Mouse (Mus musculus) hindbrain, postnatal 0 days (tissue): Measurements from ENCODE around the gene Psmd14. TPM values are rescaled to one million over a fixed set of nuclear protein-coding genes. Genes with fewer than 3 reads are reported as not detected.

ENCODE experiments used
- ATAC-seq: fragments of 200-750 bp; cut with Nextera tagmentation; 2 replicates; pipeline ENCODE4 v1.8.0; 2017; ENCODE audit warnings: mild to moderate bottlenecking, moderate TSS enrichment, moderate library complexity
- DNase-seq: peaks from one replicate; pipeline ENCODE4 v3.0.0-alpha.2; 2015; ENCODE audit warnings: low spot score
- H3K27ac ChIP-seq: fragments of 300-500 bp; sonication (generic); 2 replicates; pipeline ENCODE4 v1.5.1; 2014; ENCODE audit warnings: mild to moderate bottlenecking
- H3K27me3 ChIP-seq: fragments of 300-500 bp; sonication (generic); 2 replicates; pipeline ENCODE4 v1.6.1; 2014; ENCODE audit warnings: low read length, mixed read lengths; ENCODE audit not compliant: insufficient read depth
- H3K36me3 ChIP-seq: fragments of 300-500 bp; sonication (generic); 2 replicates; pipeline ENCODE4 v1.6.1; 2014; ENCODE audit warnings: low read length, mixed read lengths; ENCODE audit not compliant: insufficient read depth
- H3K4me1 ChIP-seq: fragments of 300-500 bp; sonication (generic); 2 replicates; pipeline ENCODE4 v1.6.1; 2014; ENCODE audit warnings: antibody characterized with exemption, low read length, mixed read lengths; ENCODE audit not compliant: insufficient read depth
- H3K4me2 ChIP-seq: fragments of 300-500 bp; sonication (generic); 2 replicates; pipeline ENCODE4 v1.6.1; 2014; ENCODE audit warnings: low read depth, mild to moderate bottlenecking, low read length, moderate library complexity, mixed read lengths
- H3K4me3 ChIP-seq: fragments of 300-500 bp; sonication (generic); 2 replicates; pipeline ENCODE4 v1.5.1; 2014; ENCODE audit warnings: low read length
- H3K9ac ChIP-seq: fragments of 300-500 bp; sonication (generic); replicated peaks from 2 replicates; pipeline ENCODE4 v1.6.1; 2014; ENCODE audit warnings: mild to moderate bottlenecking, low read length, moderate library complexity, mixed read lengths
- H3K9me3 ChIP-seq: fragments of 300-500 bp; sonication (generic); 2 replicates; pipeline ENCODE4 v1.6.1; 2016; ENCODE audit warnings: low read length, mixed read lengths
- CTCF ChIP-seq: IDR thresholded peaks from 2 replicates; pipeline ENCODE4 v1.5.1; 2016; ENCODE audit warnings: antibody characterized with exemption, control low read depth, low read depth
- WGBS: fragments of 180-500 bp; shearing (Covaris S2); extraction: QIAGEN DNeasy Blood & Tissue Kit; methylation state at CpG from one replicate; pipeline ENCODE4 v1.1.7; 2014; 5-methylcytosine and 5-hydroxymethylcytosine counted together
- polyA plus RNA-seq: library from polyadenylated mRNA; unstranded; fragments of >200 nt; fragmentation: Nextera tagmentation; extraction: Ambion mirVana; gene quantifications from 2 replicates; pipeline ENCODE4 v1.2.1, GENCODE M21; 2015
- total RNA-seq: library from RNA; depleted of rRNA; stranded (reverse); fragments of >200 nt; gene quantifications from 2 replicates; pipeline ENCODE4 v1.2.3, GENCODE M21; 2014

The Psmd14 gene
- total and polyA plus RNA-seq, 2 experiments from 2014 or later, result 93.1 to 200 TPM

DNA sequence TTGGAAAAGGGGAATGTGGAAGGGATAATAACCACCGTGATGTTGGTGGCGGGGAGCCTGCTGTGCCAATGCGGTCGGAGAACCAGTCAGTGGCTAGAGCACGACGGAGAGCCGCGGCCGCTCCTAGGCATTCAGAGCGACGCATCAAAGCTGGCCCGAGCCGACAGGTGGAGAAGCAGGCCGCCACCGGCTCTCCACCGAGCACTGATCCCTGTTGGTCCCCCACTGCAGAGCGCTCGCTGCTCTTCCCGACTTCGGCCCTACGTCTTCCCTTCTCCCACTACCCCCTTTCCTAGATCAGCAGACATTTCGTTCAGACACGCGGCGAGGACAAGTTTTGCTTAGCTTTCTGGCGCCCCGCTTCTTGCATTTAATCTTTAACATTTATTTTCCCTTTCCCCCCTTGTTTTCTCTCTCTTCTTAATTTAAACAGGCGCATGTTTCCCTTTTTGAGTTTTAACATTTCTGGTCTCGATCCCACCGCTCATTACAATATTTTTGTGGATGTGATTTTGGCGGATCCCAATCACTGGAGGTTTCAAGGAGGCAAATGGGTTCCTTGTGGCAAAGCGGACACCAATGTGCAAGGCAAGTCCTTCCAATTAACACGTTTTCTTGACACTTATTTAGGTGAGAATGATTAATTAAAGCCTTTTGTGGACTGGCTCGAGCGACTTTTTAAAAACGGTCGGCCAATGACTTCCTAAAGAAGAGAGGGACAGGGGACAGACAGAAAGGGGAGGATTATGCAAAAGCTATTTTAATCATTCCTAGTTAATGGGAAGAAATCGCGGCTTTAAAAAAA is 94.2 kb downstream of the Psmd14 start:
- H3K9me3 ChIP-seq, result no peaks in the 10 kb centered on the region
- H3K4me2 ChIP-seq, result 0 out of 2 replicates have a peak overlapping the region, but pooled peaks have one; percentile 17
- DNase-seq, result no peak
- no peak for ATAC-seq
- TF ChIP-seq CTCF, result no peak
- H3K36me3 ChIP-seq, result no peaks in the 10 kb centered on the region
- under 1% methylated on average over 39 of the region's 39 CpGs for WGBS
- H3K4me3 ChIP-seq, result peak overlapping the region; percentile 25
- no peaks in the 10 kb centered on the region for H3K4me1 ChIP-seq
- H3K9ac ChIP-seq, result no peak overlapping the region
- no peak overlapping the region for H3K27ac ChIP-seq
- peaks cover 62% of the 10 kb centered on the region for H3K27me3 ChIP-seq

DNA sequence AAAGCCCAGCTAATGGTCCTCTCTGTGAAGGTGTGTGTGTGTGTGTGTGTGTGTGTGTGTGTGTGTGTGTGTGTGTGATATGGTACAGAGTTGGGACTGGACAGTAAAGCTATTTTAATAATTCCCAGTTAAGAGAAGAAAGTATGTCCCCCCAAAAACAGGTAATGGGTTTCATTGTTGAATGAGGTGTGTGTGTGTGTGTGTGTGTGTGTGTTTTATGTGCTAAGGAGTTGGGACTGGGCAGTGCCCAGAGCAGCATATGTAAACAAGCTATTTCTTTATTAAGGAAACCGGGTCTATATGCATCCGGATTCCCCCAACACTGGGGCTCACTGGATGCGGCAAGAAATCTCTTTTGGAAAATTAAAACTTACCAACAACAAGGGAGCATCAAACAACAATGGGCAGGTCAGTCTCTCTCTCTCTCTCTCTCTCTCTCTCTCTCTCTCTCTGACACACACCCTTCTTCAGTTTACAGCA is 94.9 kb downstream of the Psmd14 start:
- no peak overlapping the region for H3K4me3 ChIP-seq
- H3K4me1 ChIP-seq, result 0 out of 2 replicates have a peak, but pooled peaks cover under 1% of the 10 kb centered on the region
- DNase-seq (no peak), ATAC-seq (no peak)
- no peak overlapping the region for H3K9ac ChIP-seq
- no peaks in the 10 kb centered on the region for H3K9me3 ChIP-seq
- no peak overlapping the region for H3K27ac ChIP-seq
- no peak overlapping the region for H3K4me2 ChIP-seq
- WGBS, result 8% methylated on average over 3 of the region's 3 CpGs
- peaks cover 69% of the 10 kb centered on the region for H3K27me3 ChIP-seq
- TF ChIP-seq CTCF, result no peak
- no peaks in the 10 kb centered on the region for H3K36me3 ChIP-seq

DNA sequence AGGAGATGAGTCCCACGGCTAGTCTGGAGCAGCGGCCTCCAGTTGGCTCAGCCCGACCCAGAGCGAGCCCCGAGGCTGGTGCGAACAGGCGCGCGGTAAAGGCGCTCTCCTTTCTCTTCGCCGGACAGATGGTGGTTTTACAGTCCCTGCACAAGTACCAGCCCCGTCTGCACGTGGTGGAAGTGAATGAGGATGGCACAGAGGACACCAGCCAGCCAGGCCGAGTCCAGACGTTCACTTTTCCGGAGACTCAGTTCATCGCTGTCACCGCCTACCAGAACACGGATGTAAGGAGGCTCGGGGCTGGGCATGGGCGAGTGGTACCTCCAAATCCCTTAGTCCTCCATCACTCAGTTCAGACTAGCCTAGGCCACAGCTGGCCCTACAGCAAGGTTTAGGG is 95.7 kb downstream of the Psmd14 start:
- TF ChIP-seq CTCF, result no peak
- H3K4me2 ChIP-seq, result no peak overlapping the region
- no peaks in the 10 kb centered on the region for H3K9me3 ChIP-seq
- no peak for DNase-seq
- peak; percentile 41 for ATAC-seq
- peaks cover 6% of the 10 kb centered on the region; the same call in 1 of the 2 replicates for H3K4me1 ChIP-seq
- H3K27ac ChIP-seq, result no peak overlapping the region
- H3K27me3 ChIP-seq, result peaks cover 70% of the 10 kb centered on the region
- H3K36me3 ChIP-seq, result no peaks in the 10 kb centered on the region
- peak overlapping the region; percentile 14 for H3K4me3 ChIP-seq
- WGBS, result 2% methylated on average over 22 of the region's 22 CpGs
- H3K9ac ChIP-seq, result no peak overlapping the region

DNA sequence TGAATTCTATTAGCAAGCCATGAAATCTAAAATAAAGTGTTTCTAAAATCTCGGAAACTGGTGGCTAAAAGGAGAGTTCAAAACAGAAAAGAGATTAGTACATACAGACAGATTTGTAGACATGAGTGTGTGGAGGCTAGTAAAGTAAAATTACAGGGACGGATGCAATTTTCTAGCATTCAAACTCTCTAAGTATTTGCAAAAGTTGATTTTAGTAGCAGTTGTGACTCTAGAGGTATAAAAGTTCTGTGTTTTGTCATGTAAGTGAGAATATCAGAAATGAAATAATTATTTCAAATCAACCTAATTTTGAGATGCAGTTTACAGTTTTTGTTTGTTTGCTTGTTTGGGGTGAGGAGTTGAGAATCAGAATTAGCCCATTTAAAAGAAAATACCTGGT is 96.3 kb downstream of the Psmd14 start:
- WGBS, result 29% methylated on average over 2 of the region's 2 CpGs
- TF ChIP-seq CTCF, result no peak
- no peak overlapping the region for H3K9ac ChIP-seq
- no peak for ATAC-seq
- H3K4me1 ChIP-seq, result peaks cover 6% of the 10 kb centered on the region; the same call in 1 of the 2 replicates
- H3K9me3 ChIP-seq, result no peaks in the 10 kb centered on the region
- no peak overlapping the region for H3K27ac ChIP-seq
- no peak overlapping the region for H3K4me2 ChIP-seq
- no peak overlapping the region for H3K4me3 ChIP-seq
- peaks cover 63% of the 10 kb centered on the region for H3K27me3 ChIP-seq
- DNase-seq, result no peak
- no peaks in the 10 kb centered on the region for H3K36me3 ChIP-seq

DNA sequence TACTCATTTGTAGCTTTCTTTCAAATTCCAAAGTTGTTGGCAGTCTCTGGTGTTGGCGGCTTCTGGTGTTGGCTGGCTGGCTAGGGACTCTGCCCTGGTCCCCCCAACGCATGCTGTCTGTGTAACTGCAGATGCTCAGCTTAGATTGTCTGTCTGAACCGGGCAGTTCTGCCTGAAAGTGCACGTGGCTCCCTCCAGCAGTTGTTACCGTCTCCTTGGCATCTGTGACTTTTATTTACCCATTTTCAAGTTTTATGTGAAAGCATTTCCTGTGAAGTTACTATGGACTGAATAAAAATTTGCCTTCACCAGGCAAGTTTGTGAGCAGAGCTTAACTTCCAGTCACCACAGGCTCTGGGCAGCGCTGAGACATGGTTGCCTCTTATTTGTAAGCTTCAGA is 97.3 kb downstream of the Psmd14 start:
- H3K4me3 ChIP-seq, result no peak overlapping the region
- H3K9ac ChIP-seq, result no peak overlapping the region
- no peak overlapping the region for H3K27ac ChIP-seq
- no peak for TF ChIP-seq CTCF
- H3K4me2 ChIP-seq, result no peak overlapping the region
- no peak for ATAC-seq
- peaks cover 68% of the 10 kb centered on the region for H3K27me3 ChIP-seq
- peaks cover 6% of the 10 kb centered on the region; the same call in 1 of the 2 replicates for H3K4me1 ChIP-seq
- H3K9me3 ChIP-seq, result no peaks in the 10 kb centered on the region
- no peak for DNase-seq
- WGBS, result 4% methylated on average over 6 of the region's 6 CpGs
- H3K36me3 ChIP-seq, result no peaks in the 10 kb centered on the region

DNA sequence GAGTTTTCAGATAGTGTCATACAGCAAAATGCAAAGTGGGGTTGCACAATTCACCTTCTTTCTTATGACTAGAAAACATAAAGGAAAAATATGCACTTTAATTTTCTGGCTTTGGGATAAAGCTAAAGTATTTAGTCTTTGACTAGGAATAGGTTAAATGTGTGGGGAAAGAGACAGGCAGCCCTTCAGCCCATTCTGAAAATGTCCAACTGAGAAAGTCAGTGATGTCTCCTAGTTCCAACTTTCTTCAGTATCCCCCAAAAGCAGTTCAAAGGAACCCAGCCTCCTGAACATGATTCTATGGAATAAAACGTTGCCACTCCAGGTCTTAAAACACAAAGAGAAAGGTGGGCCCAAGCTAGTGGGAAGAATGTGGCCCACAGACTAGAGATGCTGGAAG is 97.9 kb downstream of the Psmd14 start:
- 3% methylated on average over 1 of the region's 1 CpGs for WGBS
- no peaks in the 10 kb centered on the region for H3K9me3 ChIP-seq
- no peak overlapping the region for H3K27ac ChIP-seq
- H3K4me3 ChIP-seq, result no peak overlapping the region
- DNase-seq (no peak), ATAC-seq (no peak)
- peaks cover 6% of the 10 kb centered on the region; the same call in 1 of the 2 replicates for H3K4me1 ChIP-seq
- no peak overlapping the region for H3K4me2 ChIP-seq
- peaks cover 73% of the 10 kb centered on the region for H3K27me3 ChIP-seq
- no peak overlapping the region for H3K9ac ChIP-seq
- TF ChIP-seq CTCF, result no peak
- no peaks in the 10 kb centered on the region for H3K36me3 ChIP-seq

DNA sequence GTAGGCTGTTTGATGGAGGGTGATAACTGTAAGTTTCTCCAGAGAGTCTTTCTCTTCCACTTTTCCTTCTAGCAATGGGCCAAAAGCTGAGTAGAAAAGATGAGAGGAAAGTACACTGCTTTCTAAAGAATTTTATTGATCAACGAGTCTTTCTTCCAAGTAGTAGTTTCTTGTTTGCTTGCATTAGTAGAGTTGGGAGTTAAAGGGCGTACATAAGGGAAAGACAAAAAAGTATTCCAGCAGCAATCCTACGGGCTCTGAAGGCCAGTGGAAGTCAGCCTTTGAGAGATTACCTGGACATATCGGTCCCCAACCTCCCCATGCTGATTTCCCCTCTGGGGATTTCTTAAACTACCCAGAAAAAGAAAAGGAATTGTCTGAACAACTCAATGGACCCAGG is 99.3 kb downstream of the Psmd14 start:
- no peak for TF ChIP-seq CTCF
- Histone ChIP-seq H3K36me3 (no peaks in the 10 kb centered on the region), H3K9ac (no peak overlapping the region), H3K4me1 (peaks cover 6% of the 10 kb centered on the region; the same call in 1 of the 2 replicates), H3K27ac (no peak overlapping the region), H3K4me2 (no peak overlapping the region), H3K4me3 (no peak overlapping the region), H3K9me3 (no peaks in the 10 kb centered on the region), H3K27me3 (peaks cover 66% of the 10 kb centered on the region)
- 33% methylated on average over 4 of the region's 4 CpGs for WGBS
- DNase-seq, result no peak
- ATAC-seq, result no peak
